Mouse (Mus musculus) small intestine, adult 2 months (tissue): ENCODE measurements around the gene Gm6268. TPM values are rescaled to one million over a fixed set of nuclear protein-coding genes. Genes with fewer than 3 reads are reported as not detected.
A peak's percentile ranks its signal among the peaks of the same experiment; 100 is the strongest.

Experiments
- H3K27ac ChIP-seq: fragments of 200-500 bp; 2 replicates; pipeline ENCODE4 v1.5.1; 2012; ENCODE audit warnings: low read depth, low read length, control low read depth, inconsistent platforms; ENCODE audit not compliant: insufficient read depth
- H3K27me3 ChIP-seq: fragments of 200-500 bp; 2 replicates; pipeline ENCODE4 v1.6.1; 2012; ENCODE audit warnings: mild to moderate bottlenecking, moderate library complexity, low read length, inconsistent platforms; ENCODE audit not compliant: control insufficient read depth, insufficient read depth
- H3K36me3 ChIP-seq: fragments of 200-500 bp; 2 replicates; pipeline ENCODE4 v1.6.1; 2012; ENCODE audit warnings: mild to moderate bottlenecking, low read length, control low read depth, inconsistent platforms; ENCODE audit not compliant: control insufficient read depth, insufficient read depth
- H3K4me1 ChIP-seq: fragments of 200-500 bp; 2 replicates; pipeline ENCODE4 v1.6.1; 2012; ENCODE audit warnings: low read length, inconsistent platforms, mixed read lengths; ENCODE audit not compliant: control insufficient read depth, insufficient read depth, insufficient read length
- H3K4me3 ChIP-seq: fragments of 200-500 bp; 2 replicates; pipeline ENCODE4 v1.5.1; 2012; ENCODE audit warnings: low read depth, mild to moderate bottlenecking, control low read depth, inconsistent platforms, low read length, moderate library complexity
- CTCF ChIP-seq: fragments of 200-500 bp; IDR thresholded peaks from 2 replicates; pipeline ENCODE4 v1.5.1; 2012; ENCODE audit warnings: low read depth, mild to moderate bottlenecking, control low read depth, inconsistent platforms, low read length, moderate library complexity, mixed read lengths; ENCODE audit not compliant: insufficient replicate concordance, insufficient read length; ENCODE audit errors: extremely low read depth
- POLR2A ChIP-seq: fragments of 200-500 bp; IDR thresholded peaks from 2 replicates; pipeline ENCODE4 v1.6.1; 2012; ENCODE audit warnings: low read depth, mild to moderate bottlenecking, control low read depth, inconsistent platforms, low read length, moderate library complexity
- WGBS: fragments of 180-500 bp; shearing (Covaris S2); methylation state at CpG from one replicate; pipeline ENCODE4 v1.1.7; 2018; 5-methylcytosine and 5-hydroxymethylcytosine counted together
- polyA plus RNA-seq: library from polyadenylated mRNA; depleted of rRNA; stranded (reverse); fragments of >200 nt; gene quantifications from 2 replicates; pipeline ENCODE4 v1.2.3, GENCODE M21; 2012; rRNA removed

The Gm6268 gene
- polyA plus RNA-seq: not detected in 2 replicates

GRCm38 (mm10) chrX:36400980-36401379 is at the start of gene Gm6268:
Gm6268 (plus strand) TSS chrX:36401280.
- Histone ChIP-seq H3K4me1 (no peaks in the 10 kb centered on the region), H3K27me3 (no peaks in the 10 kb centered on the region), H3K36me3 (no peaks in the 10 kb centered on the region), H3K27ac (no peak within 1 kb of the TSS), H3K4me3 (no peak within 1 kb of the TSS)
- WGBS: 90% methylated on average over 13 of the region's 13 CpGs
- no peak for TF ChIP-seq POLR2A
- no peak for TF ChIP-seq CTCF

- no peak for TF ChIP-seq POLR2A
- TF ChIP-seq CTCF: no peak
- Histone ChIP-seq H3K4me1 (no peaks in the 10 kb centered on the region), H3K27ac (no peak overlapping the region), H3K27me3 (no peaks in the 10 kb centered on the region), H3K36me3 (peaks cover 2% of the 10 kb centered on the region; the same call in 1 of the 2 replicates), H3K4me3 (no peak overlapping the region)
- WGBS: 49% methylated on average over 3 of the region's 3 CpGs
These were observed 48.6 kb upstream of the Gm6268 start for GRCm38 (mm10) chrX:36352446-36352845.

DNA sequence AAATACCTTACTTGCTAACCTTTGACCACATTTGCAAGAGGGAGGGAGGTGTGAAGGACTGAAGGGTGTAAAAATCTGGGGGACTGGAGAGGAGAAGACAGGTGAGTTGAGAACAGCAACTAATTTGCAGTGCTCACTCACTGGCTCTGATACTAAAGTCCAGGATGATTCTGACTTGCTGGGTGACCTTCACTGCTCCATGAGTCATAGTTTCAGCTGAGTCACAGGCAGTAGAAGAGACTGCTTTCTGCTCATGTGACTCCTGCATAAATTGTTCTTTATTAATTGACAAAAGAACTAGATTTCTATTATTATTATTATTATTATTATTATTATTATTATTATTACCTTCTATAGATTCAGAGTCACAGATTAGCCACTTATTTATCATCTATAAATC is 15.7 kb upstream of the Gm6268 start:
- no peak for TF ChIP-seq POLR2A
- TF ChIP-seq CTCF: no peak
- Histone ChIP-seq H3K4me1 (peaks cover 5% of the 10 kb centered on the region; the same call in 1 of the 2 replicates), H3K36me3 (no peaks in the 10 kb centered on the region), H3K27me3 (no peaks in the 10 kb centered on the region), H3K4me3 (no peak overlapping the region), H3K27ac (0 out of 2 replicates have a peak overlapping the region, but pooled peaks have one; percentile 35)

GRCm38 (mm10) chrX:36389971-36390370 is 11.1 kb upstream of the Gm6268 start:
- H3K4me1 ChIP-seq: peaks cover 9% of the 10 kb centered on the region; the same call in 1 of the 2 replicates
- WGBS: 47% methylated on average over 3 of the region's 3 CpGs
- peak overlapping the region; percentile 77; the same call in 1 of the 2 replicates for H3K27ac ChIP-seq
- H3K4me3 ChIP-seq: no peak overlapping the region
- no peaks in the 10 kb centered on the region for H3K36me3 ChIP-seq
- H3K27me3 ChIP-seq: no peaks in the 10 kb centered on the region
- TF ChIP-seq POLR2A (no peak), CTCF (no peak)

DNA sequence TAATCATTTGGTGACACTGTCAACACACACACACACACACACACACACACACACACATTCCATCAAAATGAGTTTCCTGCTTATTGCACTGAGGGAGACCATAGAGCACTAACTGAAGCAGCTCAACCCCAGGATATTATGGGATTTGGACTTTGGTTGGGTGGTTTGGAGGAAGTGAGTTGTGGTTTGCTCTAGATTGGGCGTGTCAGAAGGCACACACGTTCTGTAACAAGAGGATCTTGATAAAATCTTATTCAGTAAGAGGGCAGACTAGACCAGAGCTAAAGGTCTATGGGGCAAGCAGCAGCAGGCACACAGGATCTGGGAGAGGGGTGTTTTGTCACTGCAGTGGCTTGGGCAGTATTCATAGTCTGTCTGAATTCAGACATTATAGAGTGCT is 10.6 kb upstream of the Gm6268 start:
- WGBS: 11% methylated on average over 2 of the region's 2 CpGs
- H3K27ac ChIP-seq: peak overlapping the region; percentile 77
- H3K27me3 ChIP-seq: no peaks in the 10 kb centered on the region
- no peaks in the 10 kb centered on the region for H3K36me3 ChIP-seq
- peaks cover 9% of the 10 kb centered on the region; the same call in 1 of the 2 replicates for H3K4me1 ChIP-seq
- TF ChIP-seq POLR2A (no peak), CTCF (no peak)
- H3K4me3 ChIP-seq: no peak overlapping the region

GRCm38 (mm10) chrX:36392672-36393071 is 8.4 kb upstream of the Gm6268 start:
- Histone ChIP-seq H3K4me1 (peaks cover 7% of the 10 kb centered on the region; the same call in 1 of the 2 replicates), H3K27me3 (no peaks in the 10 kb centered on the region), H3K27ac (no peak overlapping the region), H3K36me3 (no peaks in the 10 kb centered on the region), H3K4me3 (no peak overlapping the region)
- TF ChIP-seq CTCF (no peak), POLR2A (no peak)
- WGBS: 75% methylated on average over 6 of the region's 6 CpGs

- no peak for TF ChIP-seq POLR2A
- no peak for TF ChIP-seq CTCF
- H3K4me1 ChIP-seq: peaks cover 7% of the 10 kb centered on the region; the same call in 1 of the 2 replicates
- H3K27ac ChIP-seq: no peak overlapping the region
- no peaks in the 10 kb centered on the region for H3K36me3 ChIP-seq
- H3K4me3 ChIP-seq: no peak overlapping the region
- H3K27me3 ChIP-seq: no peaks in the 10 kb centered on the region
- WGBS: 40% methylated on average over 6 of the region's 6 CpGs
These were observed 7.8 kb upstream of the Gm6268 start for GRCm38 (mm10) chrX:36393279-36393678.
